Mouse (Mus musculus) heart, postnatal 0 days (tissue): ENCODE results near the gene Rpusd1.

Experiments used
- CTCF ChIP-seq: IDR thresholded peaks from 2 replicates; pipeline ENCODE4 v1.5.1; 2016; ENCODE audit warnings: antibody characterized with exemption, control low read depth, low read depth
- EP300 ChIP-seq: IDR thresholded peaks from 2 replicates; pipeline ENCODE4 v1.6.1; 2016; ENCODE audit warnings: antibody characterized with exemption, low read depth

DNA sequence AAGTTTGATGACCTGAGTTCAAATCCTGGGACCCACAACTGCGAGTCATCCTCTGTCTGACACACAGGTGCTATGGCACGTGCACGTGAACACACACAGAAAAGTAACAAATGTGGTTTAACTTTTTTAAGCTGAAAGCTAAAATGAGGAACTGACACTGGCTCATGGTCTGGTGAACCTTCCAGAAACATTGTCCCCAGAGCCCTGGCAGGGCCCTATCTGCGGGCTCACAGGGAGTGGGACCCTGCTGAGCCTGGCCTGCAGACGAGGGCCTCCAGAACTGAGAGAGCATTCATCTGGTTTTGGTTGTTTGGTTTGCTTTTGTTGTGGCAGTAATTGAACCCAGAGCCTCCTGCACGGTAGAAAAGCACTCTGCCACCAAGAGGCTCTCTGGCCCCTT lies 49.5 kb upstream of the Rpusd1 start:
- TF ChIP-seq CTCF, result no peak
- TF ChIP-seq EP300, result no peak
